Mouse (Mus musculus) midbrain, embryonic 15.5 days (tissue): ENCODE results near the gene Nebl. TPM values are rescaled to one million over a fixed set of nuclear protein-coding genes. Genes with fewer than 3 reads are reported as not detected.

ENCODE experiments used
- ATAC-seq: fragments of 200-750 bp; cut with Nextera tagmentation; replicated peaks from 2 replicates; pipeline ENCODE4 v1.8.0; 2017; ENCODE audit warnings: moderate TSS enrichment
- H3K27ac ChIP-seq: fragments of 300-500 bp; sonication (generic); 2 replicates; pipeline ENCODE4 v1.5.1; 2015; ENCODE audit warnings: mild to moderate bottlenecking, inconsistent platforms
- H3K27me3 ChIP-seq: fragments of 300-500 bp; sonication (generic); replicated peaks from 2 replicates; pipeline ENCODE4 v1.6.1; 2015; ENCODE audit warnings: inconsistent platforms
- H3K36me3 ChIP-seq: fragments of 300-500 bp; sonication (generic); replicated peaks from 2 replicates; pipeline ENCODE4 v1.6.1; 2015; ENCODE audit warnings: inconsistent platforms
- H3K4me1 ChIP-seq: fragments of 300-500 bp; sonication (generic); 2 replicates; pipeline ENCODE4 v1.6.1; 2015; ENCODE audit warnings: inconsistent platforms
- H3K4me2 ChIP-seq: fragments of 300-500 bp; sonication (generic); 2 replicates; pipeline ENCODE4 v1.6.1; 2015; ENCODE audit warnings: inconsistent platforms, mild to moderate bottlenecking, moderate library complexity
- H3K4me3 ChIP-seq: fragments of 300-500 bp; sonication (generic); 2 replicates; pipeline ENCODE4 v1.5.1; 2015; ENCODE audit warnings: mild to moderate bottlenecking, inconsistent platforms
- H3K9ac ChIP-seq: fragments of 300-500 bp; sonication (generic); 2 replicates; pipeline ENCODE4 v1.6.1; 2015; ENCODE audit warnings: mild to moderate bottlenecking, inconsistent platforms
- H3K9me3 ChIP-seq: fragments of 300-500 bp; sonication (generic); 2 replicates; pipeline ENCODE4 v1.6.1; 2016; ENCODE audit warnings: inconsistent platforms
- WGBS: fragments of 180-500 bp; shearing (Covaris S2); methylation state at CpG from one replicate; pipeline ENCODE4 v1.1.7; 2015; ENCODE audit warnings: mixed read lengths; 5-methylcytosine and 5-hydroxymethylcytosine counted together
- polyA plus RNA-seq: library from polyadenylated mRNA; unstranded; fragments of >200 nt; fragmentation: Nextera tagmentation; extraction: Ambion mirVana; gene quantifications from 2 replicates; pipeline ENCODE4 v1.2.1, GENCODE M21; 2015

The Nebl gene
- polyA plus RNA-seq, 1 experiment from 2014 or later: 11.7 TPM

- H3K4me2 ChIP-seq: no peak overlapping the region
- H3K4me1 ChIP-seq: no peaks in the 10 kb centered on the region
- no peak overlapping the region for H3K4me3 ChIP-seq
- no peaks in the 10 kb centered on the region for H3K36me3 ChIP-seq
- H3K9ac ChIP-seq: no peak overlapping the region
- no peaks in the 10 kb centered on the region for H3K9me3 ChIP-seq
- WGBS: 67% methylated on average over 4 of the region's 4 CpGs
- no peak overlapping the region for H3K27ac ChIP-seq
- H3K27me3 ChIP-seq: no peaks in the 10 kb centered on the region
- ATAC-seq: no peak
Observed at GRCm38 (mm10) chr2:17405899-17406531, 325.2 kb downstream of the Nebl start.

GRCm38 (mm10) chr2:17402511-17402910 is 328.8 kb downstream of the Nebl start:
- ATAC-seq: no peak
- no peak overlapping the region for H3K4me3 ChIP-seq
- no peak overlapping the region for H3K27ac ChIP-seq
- no peak overlapping the region for H3K9ac ChIP-seq
- H3K4me1 ChIP-seq: no peaks in the 10 kb centered on the region
- no peaks in the 10 kb centered on the region for H3K9me3 ChIP-seq
- no peak overlapping the region for H3K4me2 ChIP-seq
- no peaks in the 10 kb centered on the region for H3K36me3 ChIP-seq
- no peaks in the 10 kb centered on the region for H3K27me3 ChIP-seq
- 61% methylated on average over 4 of the region's 4 CpGs for WGBS

- Histone ChIP-seq H3K27me3 (no peaks in the 10 kb centered on the region), H3K4me1 (no peaks in the 10 kb centered on the region), H3K9me3 (no peaks in the 10 kb centered on the region), H3K4me2 (no peak overlapping the region), H3K27ac (no peak overlapping the region), H3K9ac (no peak overlapping the region), H3K4me3 (no peak overlapping the region), H3K36me3 (no peaks in the 10 kb centered on the region)
- ATAC-seq: no peak
- 72% methylated on average over 5 of the region's 5 CpGs for WGBS
Observed at GRCm38 (mm10) chr2:17396235-17396634, 335.0 kb downstream of the Nebl start.

GRCm38 (mm10) chr2:17391389-17391788 is 339.9 kb downstream of the Nebl start:
- Histone ChIP-seq H3K27me3 (no peaks in the 10 kb centered on the region), H3K36me3 (no peaks in the 10 kb centered on the region), H3K4me2 (no peak overlapping the region), H3K9ac (no peak overlapping the region), H3K4me3 (no peak overlapping the region), H3K27ac (no peak overlapping the region), H3K9me3 (no peaks in the 10 kb centered on the region), H3K4me1 (no peaks in the 10 kb centered on the region)
- 88% methylated on average over 5 of the region's 5 CpGs for WGBS
- ATAC-seq: no peak

- Histone ChIP-seq H3K9me3 (no peaks in the 10 kb centered on the region), H3K9ac (no peak overlapping the region), H3K4me1 (no peaks in the 10 kb centered on the region), H3K36me3 (no peaks in the 10 kb centered on the region), H3K27me3 (no peaks in the 10 kb centered on the region), H3K4me2 (no peak overlapping the region), H3K4me3 (no peak overlapping the region), H3K27ac (no peak overlapping the region)
- no peak for ATAC-seq
- WGBS: 86% methylated on average over 7 of the region's 7 CpGs
Observed at GRCm38 (mm10) chr2:17390513-17391200, 340.6 kb downstream of the Nebl start.

- H3K9ac ChIP-seq: no peak overlapping the region
- WGBS: 89% methylated on average over 2 of the region's 2 CpGs
- H3K9me3 ChIP-seq: no peaks in the 10 kb centered on the region
- H3K27me3 ChIP-seq: no peaks in the 10 kb centered on the region
- no peak overlapping the region for H3K27ac ChIP-seq
- no peak overlapping the region for H3K4me3 ChIP-seq
- no peak for ATAC-seq
- H3K4me2 ChIP-seq: no peak overlapping the region
- no peaks in the 10 kb centered on the region for H3K4me1 ChIP-seq
- H3K36me3 ChIP-seq: no peaks in the 10 kb centered on the region
Observed at GRCm38 (mm10) chr2:17389886-17390285, 341.4 kb downstream of the Nebl start.

- no peaks in the 10 kb centered on the region for H3K4me1 ChIP-seq
- ATAC-seq: no peak
- no peak overlapping the region for H3K27ac ChIP-seq
- no peaks in the 10 kb centered on the region for H3K27me3 ChIP-seq
- no peak overlapping the region for H3K4me2 ChIP-seq
- H3K9me3 ChIP-seq: no peaks in the 10 kb centered on the region
- no peak overlapping the region for H3K9ac ChIP-seq
- no peak overlapping the region for H3K4me3 ChIP-seq
- H3K36me3 ChIP-seq: no peaks in the 10 kb centered on the region
- 95% methylated on average over 4 of the region's 4 CpGs for WGBS
Observed at GRCm38 (mm10) chr2:17389379-17389778, 341.9 kb downstream of the Nebl start.

GRCm38 (mm10) chr2:17382227-17382626 is 349.0 kb downstream of the Nebl start:
- H3K4me2 ChIP-seq: no peak overlapping the region
- H3K9ac ChIP-seq: no peak overlapping the region
- H3K9me3 ChIP-seq: no peaks in the 10 kb centered on the region
- WGBS: 98% methylated on average over 1 of the region's 1 CpGs
- no peak for ATAC-seq
- no peak overlapping the region for H3K4me3 ChIP-seq
- H3K27me3 ChIP-seq: no peaks in the 10 kb centered on the region
- H3K4me1 ChIP-seq: no peaks in the 10 kb centered on the region
- no peak overlapping the region for H3K27ac ChIP-seq
- no peaks in the 10 kb centered on the region for H3K36me3 ChIP-seq

- 74% methylated on average over 2 of the region's 2 CpGs for WGBS
- Histone ChIP-seq H3K27me3 (no peaks in the 10 kb centered on the region), H3K9me3 (no peaks in the 10 kb centered on the region), H3K36me3 (no peaks in the 10 kb centered on the region), H3K4me3 (no peak overlapping the region), H3K4me2 (no peak overlapping the region), H3K4me1 (no peaks in the 10 kb centered on the region), H3K9ac (no peak overlapping the region), H3K27ac (no peak overlapping the region)
- ATAC-seq: no peak
Observed at GRCm38 (mm10) chr2:17375916-17376315, 355.3 kb downstream of the Nebl start.

- 91% methylated on average over 5 of the region's 5 CpGs for WGBS
- ATAC-seq: no peak
Observed at GRCm38 (mm10) chr2:17365671-17366070, 365.6 kb downstream of the Nebl start.

GRCm38 (mm10) chr2:17364971-17365548 is 366.2 kb downstream of the Nebl start:
- Histone ChIP-seq H3K27me3 (no peaks in the 10 kb centered on the region), H3K27ac (no peak overlapping the region), H3K36me3 (no peaks in the 10 kb centered on the region), H3K4me1 (peaks cover 3% of the 10 kb centered on the region; the same call in 1 of the 2 replicates), H3K9me3 (no peaks in the 10 kb centered on the region), H3K4me3 (no peak overlapping the region), H3K4me2 (no peak overlapping the region), H3K9ac (no peak overlapping the region)
- ATAC-seq: no peak
- WGBS: 86% methylated on average over 6 of the region's 6 CpGs

More at GRCm38 (mm10) chr2:17365671-17366070, 365.6 kb downstream of the Nebl start:
- H3K4me2 ChIP-seq: no peak overlapping the region
- no peaks in the 10 kb centered on the region for H3K27me3 ChIP-seq
- H3K9ac ChIP-seq: no peak overlapping the region
- H3K4me3 ChIP-seq: no peak overlapping the region
- peaks cover 3% of the 10 kb centered on the region; the same call in 1 of the 2 replicates for H3K4me1 ChIP-seq
- H3K36me3 ChIP-seq: no peaks in the 10 kb centered on the region
- H3K27ac ChIP-seq: no peak overlapping the region
- H3K9me3 ChIP-seq: no peaks in the 10 kb centered on the region

- 0 out of 2 replicates have a peak, but pooled peaks have one; percentile 56 for ATAC-seq
- Histone ChIP-seq H3K9me3 (no peaks in the 10 kb centered on the region), H3K27ac (no peak overlapping the region), H3K9ac (no peak overlapping the region), H3K27me3 (no peaks in the 10 kb centered on the region), H3K4me1 (peaks cover 3% of the 10 kb centered on the region; the same call in 1 of the 2 replicates), H3K36me3 (no peaks in the 10 kb centered on the region), H3K4me2 (no peak overlapping the region), H3K4me3 (no peak overlapping the region)
- WGBS: 46% methylated on average over 12 of the region's 12 CpGs
Observed at GRCm38 (mm10) chr2:17363337-17364216, 367.7 kb downstream of the Nebl start.
